ENCODE assay signal across 8 mouse cellular contexts in genomic region chr5:122503015-122503759, GRCm38 (mm10). TPM values are rescaled to one million over a fixed set of nuclear protein-coding genes. Genes with fewer than 3 reads are reported as not detected.
A peak's percentile ranks its signal among the peaks of the same experiment; 100 is the strongest.
DNase-seq lines count a peak whose midpoint lies in the region; ATAC-seq and TF ChIP-seq lines count a peak whose summit lies in the region.

No protein-coding gene starts in this region.

- peaks cover 18% of the 10 kb centered on the region for H3K4me1 ChIP-seq in lung, embryonic 16.5 days (replicated peaks; ENCODE audit: control insufficient read depth, insufficient read depth, low read length)
- peaks cover 27% of the 10 kb centered on the region for H3K4me1 ChIP-seq in embryonic facial prominence, embryonic 12.5 days
- H3K4me1 ChIP-seq in limb, embryonic 10.5 days = peaks cover 34% of the 10 kb centered on the region
- H3K4me1 ChIP-seq in small intestine, adult 2 months (ENCODE audit: control insufficient read depth, insufficient read depth, insufficient read length, low read length) = no peaks in the 10 kb centered on the region; the same call in 1 of the 2 replicates

- H3K36me3 ChIP-seq in lung, embryonic 16.5 days (ENCODE audit: control insufficient read depth, insufficient read depth, low read length) = no peaks in the 10 kb centered on the region
- peaks cover 3% of the 10 kb centered on the region for H3K36me3 ChIP-seq in embryonic facial prominence, embryonic 12.5 days
- H3K36me3 ChIP-seq in limb, embryonic 10.5 days = peaks cover 22% of the 10 kb centered on the region
- H3K36me3 ChIP-seq in small intestine, adult 2 months (ENCODE audit: control insufficient read depth, insufficient read depth, low read length) = peaks cover 2% of the 10 kb centered on the region

- peak overlapping the region; percentile 70 for H3K4me2 ChIP-seq in lung, embryonic 16.5 days (ENCODE audit: low read depth, low read length)
- H3K4me2 ChIP-seq in embryonic facial prominence, embryonic 12.5 days (replicated peaks) = peak overlapping the region; percentile 75

- peak overlapping the region; percentile 88 for H3K9ac ChIP-seq in lung, embryonic 16.5 days (ENCODE audit: low read length)
- H3K9ac ChIP-seq in embryonic facial prominence, embryonic 12.5 days = peak overlapping the region; percentile 80

- H3K27ac ChIP-seq in lung, embryonic 16.5 days (ENCODE audit: low read length) = peak overlapping the region; percentile 73; the same call in 1 of the 2 replicates
- H3K27ac ChIP-seq in embryonic facial prominence, embryonic 12.5 days = peak overlapping the region; percentile 87
- H3K27ac ChIP-seq in limb, embryonic 10.5 days = peak overlapping the region; percentile 99
- peak overlapping the region; percentile 80 for H3K27ac ChIP-seq in small intestine, adult 2 months (ENCODE audit: insufficient read depth, low read depth, low read length)

- 35% methylated on average over 15 of the region's 15 CpGs for WGBS in lung, embryonic 16.5 days
- 35% methylated on average over 15 of the region's 15 CpGs for WGBS in embryonic facial prominence, embryonic 12.5 days
- 46% methylated on average over 15 of the region's 15 CpGs for WGBS in limb, embryonic 10.5 days
- WGBS in small intestine, adult 2 months = 56% methylated on average over 15 of the region's 15 CpGs

- no peak for DNase-seq in lung, postnatal 4 days
- DNase-seq in limb, embryonic 10.5 days (ENCODE audit: low spot score) = no peak
- no peak for DNase-seq in gastrocnemius, adult 8-10 months (ENCODE audit: low spot score in 2 of 2)
- no peak for DNase-seq in urinary bladder, adult 18-20 months (ENCODE audit: low spot score in 2 of 2)

- peak overlapping the region; percentile 97 for H3K4me3 ChIP-seq in lung, embryonic 16.5 days (ENCODE audit: low read length)
- H3K4me3 ChIP-seq in embryonic facial prominence, embryonic 12.5 days = peak overlapping the region; percentile 97
- H3K4me3 ChIP-seq in limb, embryonic 10.5 days = peak overlapping the region; percentile 99
- H3K4me3 ChIP-seq in small intestine, adult 2 months (ENCODE audit: low read depth, low read length) = peak overlapping the region; percentile 99

- H3K27me3 ChIP-seq in lung, embryonic 16.5 days (ENCODE audit: control insufficient read depth, insufficient read depth, low read depth, low read length) = no peaks in the 10 kb centered on the region
- no peaks in the 10 kb centered on the region for H3K27me3 ChIP-seq in embryonic facial prominence, embryonic 12.5 days
- 0 out of 2 replicates have a peak, but pooled peaks cover 6% of the 10 kb centered on the region for H3K27me3 ChIP-seq in limb, embryonic 10.5 days (ENCODE audit: low read depth, poor library complexity, severe bottlenecking)
- no peaks in the 10 kb centered on the region for H3K27me3 ChIP-seq in small intestine, adult 2 months (ENCODE audit: control insufficient read depth, insufficient read depth, low read length)

- peaks cover 5% of the 10 kb centered on the region; the same call in 1 of the 2 replicates for H3K9me3 ChIP-seq in lung, embryonic 16.5 days (ENCODE audit: control insufficient read depth, low read length)
- 0 out of 2 replicates have a peak, but pooled peaks cover 5% of the 10 kb centered on the region for H3K9me3 ChIP-seq in embryonic facial prominence, embryonic 12.5 days
- H3K9me3 ChIP-seq in limb, embryonic 10.5 days (replicated peaks) = no peaks in the 10 kb centered on the region

- no peak for TF ChIP-seq POLR2A in small intestine, adult 2 months (IDR thresholded peaks at IDR 0.05; ENCODE audit: low read depth, low read length)

- ATAC-seq in lung, embryonic 16.5 days (ENCODE audit: low read depth) = no peak
- ATAC-seq in embryonic facial prominence, embryonic 12.5 days (ENCODE audit: insufficient number of reproducible peaks, insufficient read depth, low FRiP score, low TSS enrichment) = no peak
- ATAC-seq in activated CD4-positive, CD25-positive, alpha-beta regulatory T cell, adult 4 months = no peak

- no peak for TF ChIP-seq CTCF in small intestine, adult 2 months (IDR thresholded peaks at IDR 0.05; ENCODE audit: extremely low read depth, insufficient read length, insufficient replicate concordance, low read depth, low read length)

RNA-seq across cellular contexts. Expression of gene Atp2a2, which starts 1.2 kb away (rescaled TPM):
- polyA plus RNA-seq in lung, embryonic 16.5 days (2015; fragmentation: Nextera tagmentation; extraction: Ambion mirVana) = 28.8 TPM in 2 replicates
- polyA plus RNA-seq in embryonic facial prominence, embryonic 12.5 days (2016; fragmentation: Nextera tagmentation; extraction: Ambion mirVana) = 51.3 and 51.5 TPM in 2 replicates
- polyA plus RNA-seq in limb, embryonic 10.5 days (2016; fragmentation: Nextera tagmentation; extraction: Ambion mirVana) = 39.0 and 42.9 TPM in 2 replicates
- 47.2 and 60.1 TPM in 2 replicates for polyA plus RNA-seq in small intestine, adult 2 months (2012; rRNA removed)
- polyA plus RNA-seq in activated CD4-positive, CD25-positive, alpha-beta regulatory T cell, adult 4 months (2017; shearing (Covaris generic)) = 10 to 100 TPM; 14.0 to 17.6 TPM
- total RNA-seq in gastrocnemius, adult 8-10 months (2022) = 100 to 1,000 TPM; 412 to 549 (median 488) TPM
